In genomic region chr1:80339425-80340021, GRCm38 (mm10) we compare ENCODE assay signal across 8 mouse cellular contexts. TPM values are rescaled to one million over a fixed set of nuclear protein-coding genes. Genes with fewer than 3 reads are reported as not detected.
A peak's percentile ranks its signal among the peaks of the same experiment; 100 is the strongest.
DNase-seq lines count a peak whose midpoint lies in the region; ATAC-seq and TF ChIP-seq lines count a peak whose summit lies in the region.

No protein-coding gene starts in this region.

- H3K9ac ChIP-seq in kidney, postnatal 0 days (ENCODE audit: low read depth, low read length): peak overlapping the region; percentile 99
- peak overlapping the region; percentile 98 for H3K9ac ChIP-seq in lung, embryonic 16.5 days (ENCODE audit: low read length)

- peak; percentile 1 for ATAC-seq in kidney, postnatal 0 days (replicated peaks; ENCODE audit: low FRiP score, low read depth)
- ATAC-seq in lung, embryonic 16.5 days (ENCODE audit: low read depth): no peak

- no peaks in the 10 kb centered on the region for H3K27me3 ChIP-seq in kidney, postnatal 0 days (ENCODE audit: insufficient read depth, low read length)
- no peaks in the 10 kb centered on the region for H3K27me3 ChIP-seq in lung, embryonic 16.5 days (ENCODE audit: control insufficient read depth, insufficient read depth, low read depth, low read length)

- H3K27ac ChIP-seq in brown adipose tissue, adult 24 weeks (replicated peaks; ENCODE audit: low read depth, low read length): peak overlapping the region; percentile 84
- peak overlapping the region; percentile 100 for H3K27ac ChIP-seq in kidney, postnatal 0 days
- H3K27ac ChIP-seq in lung, embryonic 16.5 days (ENCODE audit: low read length): peak overlapping the region; percentile 98

- H3K36me3 ChIP-seq in kidney, postnatal 0 days (ENCODE audit: insufficient read depth, low read length): no peaks in the 10 kb centered on the region
- H3K36me3 ChIP-seq in lung, embryonic 16.5 days (ENCODE audit: control insufficient read depth, insufficient read depth, low read length): no peaks in the 10 kb centered on the region

- DNase-seq in cerebellum, adult 9-10 months: peak; percentile 63
- no peak for DNase-seq in cerebellum, postnatal 4 days (ENCODE audit: low spot score in 2 of 2)
- DNase-seq in 416B (ENCODE audit: low read depth): peak; percentile 70
- DNase-seq in gonadal fat pad, adult 2 months (ENCODE audit: low read depth): peak; percentile 46
- peak; percentile 45 for DNase-seq in kidney, postnatal 0 days (ENCODE audit: low spot score)
- DNase-seq in retina, adult 2 months (ENCODE audit: low read depth, low spot score): peak; percentile 59

- peaks cover 6% of the 10 kb centered on the region for H3K4me1 ChIP-seq in brown adipose tissue, adult 24 weeks (ENCODE audit: control insufficient read depth, insufficient read depth, insufficient read length, low read length)
- H3K4me1 ChIP-seq in kidney, postnatal 0 days (replicated peaks; ENCODE audit: insufficient read depth, low read length): no peaks in the 10 kb centered on the region
- H3K4me1 ChIP-seq in lung, embryonic 16.5 days (replicated peaks; ENCODE audit: control insufficient read depth, insufficient read depth, low read length): peaks cover 10% of the 10 kb centered on the region; the same call in 1 of the 2 replicates

- peak overlapping the region; percentile 84 for H3K4me3 ChIP-seq in brown adipose tissue, adult 24 weeks (ENCODE audit: insufficient read depth, low read depth, low read length)
- peak overlapping the region; percentile 98 for H3K4me3 ChIP-seq in kidney, postnatal 0 days (replicated peaks; ENCODE audit: low read depth, low read length)
- peak overlapping the region; percentile 97 for H3K4me3 ChIP-seq in lung, embryonic 16.5 days (ENCODE audit: low read length)

- peak overlapping the region; percentile 74 for H3K4me2 ChIP-seq in kidney, postnatal 0 days (ENCODE audit: low read length)
- H3K4me2 ChIP-seq in lung, embryonic 16.5 days (ENCODE audit: low read depth, low read length): peak overlapping the region; percentile 61

- WGBS in kidney, postnatal 0 days: under 1% methylated on average over 33 of the region's 33 CpGs
- WGBS in lung, embryonic 16.5 days: under 1% methylated on average over 30 of the region's 33 CpGs

- TF ChIP-seq CTCF in kidney, postnatal 0 days (IDR thresholded peaks at IDR 0.05; ENCODE audit: low read depth): no peak

- H3K9me3 ChIP-seq in kidney, postnatal 0 days (replicated peaks; ENCODE audit: low read length): no peaks in the 10 kb centered on the region
- no peaks in the 10 kb centered on the region for H3K9me3 ChIP-seq in lung, embryonic 16.5 days (ENCODE audit: control insufficient read depth, low read length)

RNA-seq across cellular contexts. Expression of gene Cul3, which starts 0.8 kb away (rescaled TPM):
- 114 and 116 TPM in 2 replicates for polyA plus RNA-seq in brown adipose tissue, adult 24 weeks (2012; ENCODE audit: insufficient read depth, insufficient read length, missing spikeins)
- polyA plus RNA-seq in gonadal fat pad, adult 2 months (2012; rRNA removed): 14.9 and 18.9 TPM in 2 replicates
- polyA plus RNA-seq in kidney, postnatal 0 days (2015; fragmentation: Nextera tagmentation; extraction: Ambion mirVana): 42.4 and 43.2 TPM in 2 replicates
- 27.9 and 29.3 TPM in 2 replicates for polyA plus RNA-seq in lung, embryonic 16.5 days (2015; fragmentation: Nextera tagmentation; extraction: Ambion mirVana)

Comparison
In these comparisons a context has a peak if more than half of its experiments do, and no peak if none do; other contexts are left out.
1. DNase-seq: peak in cerebellum, adult 9-10 months (single experiment), 416B (single experiment), gonadal fat pad, adult 2 months (single experiment), kidney, postnatal 0 days (single experiment) and retina, adult 2 months (single experiment); none in cerebellum, postnatal 4 days (0 of 2).
2. Peak in every context shown above with its lines, with median percentiles within 50 percentile points of each other: H3K27ac ChIP-seq and H3K4me3 ChIP-seq.